Mouse (Mus musculus): Measurements from ENCODE around the gene Pagr1b.

The Pagr1b gene

GRCm38 (mm10) chr7:126996449-126996848 lies 19.8 kb downstream of the Pagr1b start:
- DNase-seq (ENCODE audit: low spot score), result no peak

- DNase-seq (ENCODE audit: low spot score), result no peak
Observed at GRCm38 (mm10) chr7:126988816-126989215, 27.5 kb downstream of the Pagr1b start.

- DNase-seq (ENCODE audit: low spot score), result peak; percentile 32
Observed at GRCm38 (mm10) chr7:126986319-126986718, 30.0 kb downstream of the Pagr1b start.

- no peak for DNase-seq (ENCODE audit: low spot score)
Observed at GRCm38 (mm10) chr7:126984667-126985444, 31.4 kb downstream of the Pagr1b start.

- no peak for DNase-seq (ENCODE audit: low spot score)
Observed at GRCm38 (mm10) chr7:126983113-126983512, 33.2 kb downstream of the Pagr1b start.

- no peak for DNase-seq (ENCODE audit: low spot score)
Observed at GRCm38 (mm10) chr7:126982054-126982453, 34.2 kb downstream of the Pagr1b start.

- no peak for DNase-seq (ENCODE audit: low spot score)
Observed at GRCm38 (mm10) chr7:126981601-126982000, 34.7 kb downstream of the Pagr1b start.

- no peak for DNase-seq (ENCODE audit: low spot score)
Observed at GRCm38 (mm10) chr7:126978841-126979240, 37.4 kb downstream of the Pagr1b start.

- DNase-seq (ENCODE audit: low spot score), result no peak
Observed at GRCm38 (mm10) chr7:126976878-126977459, 39.3 kb downstream of the Pagr1b start.

- DNase-seq (ENCODE audit: low spot score), result peak; percentile 96
Observed at GRCm38 (mm10) chr7:126975950-126976866, 40.1 kb downstream of the Pagr1b start, which contains the start of gene Cdiptos. Gene Cdiptos, minus strand, starts transcription at chr7:126976098.

- DNase-seq (ENCODE audit: low spot score), result no peak
Observed at GRCm38 (mm10) chr7:126975893-126975949, 40.6 kb downstream of the Pagr1b start, which contains the start of gene Cdipt. Gene Cdipt, plus strand, starts transcription at chr7:126975914.

GRCm38 (mm10) chr7:126975493-126975892 lies 40.8 kb downstream of the Pagr1b start:
- peak; percentile 23 for DNase-seq (ENCODE audit: low spot score)

GRCm38 (mm10) chr7:126967361-126967760 lies 48.9 kb downstream of the Pagr1b start:
- DNase-seq (ENCODE audit: low spot score), result no peak

GRCm38 (mm10) chr7:126965568-126965967 lies 50.7 kb downstream of the Pagr1b start:
- DNase-seq (ENCODE audit: low spot score), result no peak

GRCm38 (mm10) chr7:126963548-126964286 lies 52.6 kb downstream of the Pagr1b start:
- peak; percentile 43 for DNase-seq (ENCODE audit: low spot score)

- DNase-seq (ENCODE audit: low spot score), result no peak
Observed at GRCm38 (mm10) chr7:126961965-126962364, 54.3 kb downstream of the Pagr1b start.

GRCm38 (mm10) chr7:126961095-126961494 lies 55.2 kb downstream of the Pagr1b start:
- DNase-seq (ENCODE audit: low spot score), result no peak

GRCm38 (mm10) chr7:126959780-126960179 lies 56.5 kb downstream of the Pagr1b start:
- DNase-seq (ENCODE audit: low spot score), result no peak

- DNase-seq (ENCODE audit: low spot score), result no peak
Observed at GRCm38 (mm10) chr7:126955125-126955524, 61.2 kb downstream of the Pagr1b start.

GRCm38 (mm10) chr7:126952646-126953045 lies 63.6 kb downstream of the Pagr1b start:
- no peak for DNase-seq (ENCODE audit: low spot score)

- DNase-seq (ENCODE audit: low spot score), result no peak
Observed at GRCm38 (mm10) chr7:126951741-126952140, 64.5 kb downstream of the Pagr1b start.
